Mouse (Mus musculus) spleen, adult 12 weeks (tissue): ENCODE data around the gene Mtrf1l.

Source experiments
- DNase-seq: peaks from one replicate; pipeline ENCODE4 v3.0.0; 2022; ENCODE audit warnings: low spot score

The Mtrf1l gene

DNA sequence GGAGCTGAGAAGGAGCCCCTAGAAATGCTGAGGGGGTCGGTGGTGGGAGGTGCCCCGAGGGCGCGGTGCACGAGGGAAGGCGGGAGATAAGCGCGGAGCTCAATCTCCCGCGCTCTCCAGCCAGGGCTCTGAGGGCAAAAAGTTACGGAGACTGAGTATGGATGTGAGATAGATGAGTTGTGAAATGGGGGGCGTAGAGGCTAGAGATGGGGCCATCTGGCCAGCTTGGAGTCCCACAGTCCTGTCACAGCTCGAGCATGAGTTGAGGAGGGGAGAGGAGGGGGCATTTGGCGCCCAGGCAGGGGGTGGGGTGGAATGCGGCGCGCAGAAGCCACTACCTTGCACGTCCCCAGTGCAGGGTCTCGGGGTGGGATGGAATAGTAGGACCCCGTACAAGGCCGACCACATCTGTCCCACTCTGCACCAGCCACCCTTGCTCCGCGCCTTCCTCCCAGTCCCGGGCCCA lies 19.0 kb downstream of the Mtrf1l start:
- peak; percentile 42 for DNase-seq

DNA sequence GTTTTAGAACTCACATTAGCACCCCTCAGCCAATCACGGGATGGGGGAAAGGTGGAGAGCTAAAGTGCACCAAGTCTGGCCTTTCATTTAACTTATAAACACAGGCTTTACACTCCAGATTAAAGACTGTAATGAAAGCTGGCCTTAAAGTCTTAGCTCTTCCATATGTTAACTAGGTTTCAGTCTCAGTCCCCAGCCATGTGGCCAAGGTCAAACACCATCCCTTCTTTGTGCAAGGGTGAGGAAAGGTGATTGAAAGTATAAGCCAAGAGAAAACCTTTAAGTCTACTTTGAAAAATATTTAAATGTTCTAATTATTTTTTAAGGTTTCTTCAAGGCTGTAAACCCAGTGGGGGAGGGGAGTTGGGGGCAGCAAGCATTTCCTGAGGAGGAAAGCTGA lies 20.0 kb downstream of the Mtrf1l start:
- no peak for DNase-seq

DNA sequence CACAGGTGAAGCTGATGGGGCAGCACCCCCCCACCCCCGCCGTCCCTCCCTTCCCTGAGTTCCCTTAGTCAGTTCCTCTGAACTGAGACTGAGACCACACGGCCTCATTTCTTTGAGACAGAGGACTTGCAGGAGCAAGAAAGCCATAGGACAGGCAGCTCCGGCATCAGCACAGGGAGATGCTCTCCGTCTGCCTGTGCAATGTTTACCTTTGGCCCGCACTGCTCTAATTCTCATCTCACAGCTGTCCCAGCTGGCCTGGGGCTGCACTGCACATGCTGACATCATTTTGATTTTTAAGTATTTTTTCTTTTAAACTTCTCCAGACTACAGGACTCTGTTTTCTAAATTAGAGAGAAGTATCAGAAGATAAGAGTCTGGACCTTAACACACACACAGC lies 20.8 kb downstream of the Mtrf1l start:
- DNase-seq, result no peak

DNA sequence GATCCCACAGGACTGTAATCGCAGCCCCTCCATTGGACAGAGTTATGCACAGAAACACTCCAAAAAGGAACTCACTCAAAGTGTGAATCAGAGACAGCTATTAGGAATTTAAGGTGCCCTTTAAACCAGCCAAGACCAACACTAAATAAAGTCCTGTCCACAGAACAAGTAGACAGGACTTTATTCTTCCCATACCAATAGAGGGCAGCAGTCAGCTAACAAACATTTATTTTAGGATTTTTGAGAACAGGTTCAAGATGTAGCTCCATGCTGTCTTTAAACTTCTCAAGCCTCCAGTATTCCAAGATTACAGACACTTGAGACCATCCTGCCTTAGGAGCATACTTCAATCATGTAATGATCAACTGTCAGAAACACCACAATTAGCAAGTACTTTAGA lies 23.2 kb downstream of the Mtrf1l start:
- DNase-seq, result no peak

DNA sequence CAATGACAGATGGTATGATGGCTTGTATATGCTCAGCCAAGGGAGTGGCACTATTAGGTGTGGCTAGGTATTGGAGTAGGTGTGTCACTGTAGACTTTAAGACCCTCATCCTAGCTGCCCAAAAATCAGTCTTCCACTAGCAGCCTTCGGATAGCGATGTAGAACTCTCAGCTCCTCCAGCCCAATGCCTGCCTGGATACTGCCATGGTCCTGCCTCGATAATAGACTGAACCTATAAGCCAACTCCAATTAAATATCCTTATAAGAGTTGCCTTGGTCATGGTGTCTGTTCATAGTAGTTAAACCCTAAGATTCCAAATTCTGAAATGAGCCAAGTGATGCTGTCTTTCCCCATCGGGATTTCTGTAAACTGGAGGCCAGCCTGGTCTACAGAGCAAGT lies 25.6 kb downstream of the Mtrf1l start:
- DNase-seq, result no peak

DNA sequence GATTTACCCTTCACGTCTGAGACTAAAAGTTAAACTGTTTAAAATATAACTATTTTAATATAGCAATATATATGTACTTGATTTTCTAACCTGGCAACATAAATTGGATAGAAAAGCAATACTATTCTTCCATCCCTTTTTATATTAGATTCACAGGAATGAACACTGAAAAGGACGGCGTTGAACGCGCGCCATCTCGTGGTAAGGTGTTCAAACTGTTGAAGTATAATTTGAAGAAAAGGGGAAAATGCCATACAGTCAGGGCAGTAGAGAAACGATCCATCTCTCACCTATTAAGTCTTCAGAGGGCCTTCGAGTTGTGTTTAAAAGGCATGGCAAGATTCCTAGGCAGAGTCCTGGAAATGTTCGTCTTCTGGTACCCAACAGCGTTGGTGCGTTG lies 33.1 kb downstream of the Mtrf1l start:
- no peak for DNase-seq

DNA sequence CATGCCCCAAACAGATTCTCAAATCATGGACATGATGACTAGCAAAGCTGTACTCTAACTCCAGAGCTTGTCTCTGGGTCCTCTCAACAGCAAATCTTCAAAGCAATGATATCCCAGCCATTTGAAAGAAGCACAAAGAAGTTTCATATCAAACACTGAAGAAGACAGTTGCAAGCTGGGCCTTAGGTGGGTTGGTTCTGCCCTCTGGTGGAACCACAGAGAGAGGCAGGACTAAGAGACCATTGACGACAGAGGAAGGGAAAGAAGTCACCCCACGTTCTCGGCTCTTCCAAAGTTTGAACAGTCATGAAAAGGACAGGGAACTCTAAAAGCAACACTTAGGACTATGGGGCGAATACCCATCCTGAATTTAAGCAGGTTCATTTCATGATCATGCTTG lies 36.8 kb downstream of the Mtrf1l start:
- DNase-seq, result no peak
